Mouse (Mus musculus): ENCODE data around the gene Iqcf5.

DNA sequence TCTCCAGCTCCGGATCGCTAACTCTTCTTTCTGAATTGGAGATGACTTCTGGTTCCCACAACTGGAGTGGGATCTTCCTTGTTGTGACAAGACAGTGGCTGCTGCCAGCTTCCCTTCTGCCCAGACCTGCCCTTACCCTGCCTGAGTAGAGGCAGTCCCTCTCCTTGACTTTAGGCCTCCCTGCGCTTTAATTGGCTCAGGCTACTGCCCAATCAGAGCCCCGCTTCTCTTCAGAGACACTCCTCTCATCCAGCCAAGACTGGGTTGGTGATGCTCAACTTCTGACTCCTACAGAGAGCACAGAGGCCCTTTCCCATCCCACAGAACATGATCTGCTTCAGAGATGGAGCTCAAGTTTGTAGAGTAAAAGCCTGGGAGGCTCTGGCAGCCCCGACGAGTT is 10.1 kb upstream of the Iqcf5 start:
- TF ChIP-seq CTCF (IDR thresholded peaks at IDR 0.05; ENCODE audit: extremely low read depth, insufficient read length, insufficient replicate concordance, low read depth, low read length) (no peak), POLR2A (IDR thresholded peaks at IDR 0.05; ENCODE audit: low read depth, low read length) (no peak)

Measured in small intestine, adult 2 months (tissue).